Mouse (Mus musculus) G1E (cell line): ENCODE results near the gene Myo5a.

Source experiments
- CTCF ChIP-seq: IDR thresholded peaks from 2 replicates; pipeline ENCODE4 v1.5.1; 2012; ENCODE audit warnings: low read depth, low read length, inconsistent platforms, mixed read lengths
- GATA1 ChIP-seq: IDR thresholded peaks from 2 replicates; pipeline ENCODE4 v1.6.1; 2012; ENCODE audit warnings: borderline replicate concordance, low read length, inconsistent platforms, mixed read lengths
- POLR2AphosphoS5 ChIP-seq: IDR thresholded peaks from 2 replicates; pipeline ENCODE4 v1.6.1; 2012; ENCODE audit warnings: low read depth, low read length, inconsistent platforms; ENCODE audit not compliant: insufficient replicate concordance
- TAL1 ChIP-seq: conservative IDR thresholded peaks from 2 replicates; pipeline ENCODE4 v1.6.1; 2012; ENCODE audit warnings: low read depth, low read length, inconsistent platforms, mixed read lengths

- TF ChIP-seq CTCF (no peak), GATA1 (no peak), TAL1 (no peak), POLR2AphosphoS5 (no peak)
Observed at GRCm38 (mm10) chr9:75043191-75043590, 27.6 kb upstream of the Myo5a start.
